Mouse (Mus musculus): ENCODE measurements at regions not wholly inside any gene's neighbourhood (a gene's known extent, or its start where the extent isn't known, plus 50 kb on each side); places are given as distances from the start of the nearest gene placed in this dataset.

DNA sequence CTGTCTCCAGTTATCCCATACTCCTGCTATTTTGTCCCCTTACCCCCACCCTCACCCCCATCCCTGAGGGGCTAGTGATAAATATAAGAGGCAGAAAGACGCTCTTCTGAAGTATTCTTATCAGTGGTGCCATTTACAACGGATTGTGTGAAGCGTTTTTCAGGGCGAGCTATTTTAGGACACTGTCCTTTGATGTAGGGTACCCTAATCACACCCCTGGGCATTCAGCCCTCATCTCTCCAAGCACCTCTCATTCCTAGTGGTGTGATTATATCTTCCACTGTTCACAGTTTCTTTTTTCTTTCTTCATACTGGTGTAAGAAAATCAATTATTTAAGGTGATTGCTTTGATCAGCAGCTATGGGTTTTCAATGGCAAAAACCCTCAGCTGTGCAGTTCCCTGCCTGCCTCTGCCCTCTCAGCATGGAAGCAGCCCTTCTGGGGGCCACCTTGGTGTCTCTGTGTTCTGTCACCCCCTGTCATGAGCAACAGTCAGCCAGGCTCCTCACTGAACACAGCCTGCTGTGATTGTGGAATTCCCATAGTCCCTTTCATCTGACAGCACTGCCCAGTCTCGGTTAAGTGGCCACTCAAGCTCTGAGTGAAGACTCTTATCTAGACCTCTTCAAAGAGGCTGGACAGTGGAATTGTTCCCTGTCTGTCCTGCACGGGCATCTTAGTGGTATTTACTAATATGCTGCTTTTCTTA is 196.7 kb upstream of the Id2 start:
- no peaks in the 10 kb centered on the region for H3K36me3 ChIP-seq (ENCODE audit: insufficient read depth)
- no peak overlapping the region for H3K9ac ChIP-seq
- ATAC-seq = no peak
- H3K27ac ChIP-seq (ENCODE audit: low read depth, low read length) = no peak overlapping the region
- H3K4me3 ChIP-seq (ENCODE audit: low read depth, low read length) = no peak overlapping the region
- 29% methylated on average over 6 of the region's 6 CpGs for WGBS
- DNase-seq = no peak
- no peaks in the 10 kb centered on the region for H3K9me3 ChIP-seq (ENCODE audit: low read length)
- no peak overlapping the region for H3K4me2 ChIP-seq (ENCODE audit: low read depth)
- H3K27me3 ChIP-seq (ENCODE audit: insufficient read depth, low read length) = no peaks in the 10 kb centered on the region
- no peak for TF ChIP-seq CTCF (IDR thresholded peaks at IDR 0.05; ENCODE audit: low read depth)
- no peaks in the 10 kb centered on the region for H3K4me1 ChIP-seq (ENCODE audit: insufficient read depth)

DNA sequence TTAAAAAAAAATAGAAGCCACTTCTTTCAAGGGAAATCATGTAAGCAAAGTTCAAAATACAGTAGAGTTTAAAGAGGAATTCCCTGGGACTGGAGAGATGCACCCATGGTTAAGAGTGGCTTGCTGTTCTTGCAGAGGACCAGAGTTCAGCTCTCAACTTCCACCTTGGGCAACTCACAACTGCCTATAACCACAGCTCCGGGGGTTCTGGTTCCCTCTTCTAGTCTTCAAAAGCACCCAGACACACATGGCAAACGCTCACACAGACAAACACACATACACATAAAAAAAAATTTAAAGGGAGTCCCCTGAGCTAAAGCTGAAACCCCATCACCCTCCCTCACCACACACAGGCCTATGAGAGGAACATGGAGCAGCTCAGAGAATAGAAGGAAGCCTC is 192.4 kb upstream of the Id2 start:
- no peaks in the 10 kb centered on the region for H3K27me3 ChIP-seq (ENCODE audit: insufficient read depth, low read length)
- no peaks in the 10 kb centered on the region for H3K9me3 ChIP-seq (ENCODE audit: low read length)
- no peaks in the 10 kb centered on the region for H3K36me3 ChIP-seq (ENCODE audit: insufficient read depth)
- DNase-seq (no peak), ATAC-seq (no peak)
- WGBS = 91% methylated on average over 2 of the region's 2 CpGs
- no peaks in the 10 kb centered on the region for H3K4me1 ChIP-seq (ENCODE audit: insufficient read depth)
- TF ChIP-seq CTCF (IDR thresholded peaks at IDR 0.05; ENCODE audit: low read depth) = no peak
- H3K27ac ChIP-seq (ENCODE audit: low read depth, low read length) = no peak overlapping the region
- no peak overlapping the region for H3K4me3 ChIP-seq (ENCODE audit: low read depth, low read length)
- no peak overlapping the region for H3K4me2 ChIP-seq (ENCODE audit: low read depth)
- no peak overlapping the region for H3K9ac ChIP-seq

DNA sequence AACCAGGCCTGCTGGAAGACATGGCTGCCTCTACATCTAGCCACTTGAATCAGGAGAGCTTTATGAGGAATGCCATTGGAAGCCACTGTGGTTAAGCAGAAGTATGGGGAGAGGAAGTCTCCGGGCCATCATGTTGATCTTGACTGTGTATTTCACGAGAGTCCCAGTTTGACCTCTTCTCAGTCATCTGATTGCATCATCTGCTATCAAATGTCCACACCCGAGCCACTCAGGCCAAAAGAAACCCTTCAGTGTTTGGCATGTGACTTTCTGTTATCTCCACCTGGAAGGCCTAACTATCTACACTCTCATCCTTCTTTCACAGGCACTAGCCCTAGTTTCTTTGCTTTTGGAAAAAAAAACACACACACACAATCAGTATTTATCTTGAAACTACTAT is 186.9 kb upstream of the Id2 start:
- TF ChIP-seq CTCF (IDR thresholded peaks at IDR 0.05; ENCODE audit: low read depth) = no peak
- ATAC-seq (no peak), DNase-seq (no peak)
- Histone ChIP-seq H3K27ac (ENCODE audit: low read depth, low read length) (no peak overlapping the region), H3K9me3 (ENCODE audit: low read length) (no peaks in the 10 kb centered on the region), H3K4me2 (ENCODE audit: low read depth) (no peak overlapping the region), H3K36me3 (ENCODE audit: insufficient read depth) (no peaks in the 10 kb centered on the region), H3K27me3 (ENCODE audit: insufficient read depth, low read length) (no peaks in the 10 kb centered on the region), H3K4me1 (ENCODE audit: insufficient read depth) (no peaks in the 10 kb centered on the region), H3K4me3 (ENCODE audit: low read depth, low read length) (no peak overlapping the region), H3K9ac (no peak overlapping the region)
- WGBS = 86% methylated on average over 3 of the region's 3 CpGs

DNA sequence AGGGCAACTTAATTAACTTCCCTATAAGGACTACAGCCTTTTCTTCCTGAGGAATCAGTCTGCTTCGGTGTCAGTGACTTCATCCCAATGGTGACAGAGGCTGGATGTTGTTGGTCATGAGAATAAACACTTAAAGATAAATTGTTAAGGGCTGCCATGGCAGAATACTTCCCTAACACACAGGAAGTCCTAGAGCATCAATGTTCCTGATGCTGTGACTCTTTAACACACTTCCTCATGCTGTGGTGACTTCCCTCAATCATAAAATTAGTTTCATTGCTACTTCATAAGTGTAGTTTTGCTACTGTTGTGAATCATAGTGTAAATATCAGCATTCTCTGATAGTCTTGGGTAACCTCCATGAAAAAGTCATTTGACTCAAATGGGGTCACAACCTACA is 184.5 kb upstream of the Id2 start:
- Histone ChIP-seq H3K9me3 (ENCODE audit: low read length) (no peaks in the 10 kb centered on the region), H3K4me2 (ENCODE audit: low read depth) (no peak overlapping the region), H3K4me3 (ENCODE audit: low read depth, low read length) (no peak overlapping the region), H3K27me3 (ENCODE audit: insufficient read depth, low read length) (no peaks in the 10 kb centered on the region), H3K36me3 (ENCODE audit: insufficient read depth) (no peaks in the 10 kb centered on the region), H3K27ac (ENCODE audit: low read depth, low read length) (no peak overlapping the region), H3K4me1 (ENCODE audit: insufficient read depth) (no peaks in the 10 kb centered on the region), H3K9ac (no peak overlapping the region)
- TF ChIP-seq CTCF (IDR thresholded peaks at IDR 0.05; ENCODE audit: low read depth) = no peak
- ATAC-seq (no peak), DNase-seq (no peak)
- 41% methylated on average over 1 of the region's 1 CpGs for WGBS

DNA sequence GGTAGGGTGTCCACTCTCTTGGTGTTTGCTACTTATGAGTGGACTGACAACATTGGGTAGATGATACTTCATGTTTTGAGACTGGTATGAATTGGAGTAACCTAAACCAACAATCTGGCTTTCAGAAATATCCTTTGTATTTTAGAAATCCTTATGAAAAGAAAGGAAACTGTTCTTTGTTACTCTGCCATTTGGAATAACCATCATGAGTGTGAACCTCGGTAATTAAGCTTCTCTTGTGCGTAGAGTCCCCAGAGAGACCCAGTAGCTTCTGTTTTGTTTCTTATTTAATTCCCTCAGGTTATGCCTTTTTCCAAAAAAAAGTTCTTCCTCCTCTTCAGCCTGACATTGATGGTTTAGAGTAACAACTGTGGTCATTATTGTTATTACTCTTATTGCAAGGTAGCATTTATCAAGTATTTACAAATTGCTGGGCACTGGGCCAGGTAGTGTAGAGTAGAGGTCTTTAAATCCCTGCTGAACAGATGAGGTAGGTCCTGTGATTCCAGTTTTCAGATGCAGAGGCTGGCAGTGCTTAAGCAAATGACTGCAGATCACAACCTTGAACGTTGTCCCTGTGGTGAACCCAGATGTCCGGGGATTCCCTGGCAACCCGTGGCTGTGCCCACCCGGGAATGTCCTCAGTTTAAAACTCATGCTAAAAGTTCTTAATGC is 176.8 kb upstream of the Id2 start:
- H3K4me3 ChIP-seq (ENCODE audit: low read depth, low read length) = no peak overlapping the region
- no peak for ATAC-seq
- WGBS = 65% methylated on average over 6 of the region's 6 CpGs
- H3K4me2 ChIP-seq (ENCODE audit: low read depth) = no peak overlapping the region
- H3K9ac ChIP-seq = no peak overlapping the region
- H3K9me3 ChIP-seq (ENCODE audit: low read length) = no peaks in the 10 kb centered on the region
- H3K36me3 ChIP-seq (ENCODE audit: insufficient read depth) = no peaks in the 10 kb centered on the region
- H3K27ac ChIP-seq (ENCODE audit: low read depth, low read length) = no peak overlapping the region
- DNase-seq = no peak
- H3K4me1 ChIP-seq (ENCODE audit: insufficient read depth) = no peaks in the 10 kb centered on the region
- no peaks in the 10 kb centered on the region for H3K27me3 ChIP-seq (ENCODE audit: insufficient read depth, low read length)
- no peak for TF ChIP-seq CTCF (IDR thresholded peaks at IDR 0.05; ENCODE audit: low read depth)

DNA sequence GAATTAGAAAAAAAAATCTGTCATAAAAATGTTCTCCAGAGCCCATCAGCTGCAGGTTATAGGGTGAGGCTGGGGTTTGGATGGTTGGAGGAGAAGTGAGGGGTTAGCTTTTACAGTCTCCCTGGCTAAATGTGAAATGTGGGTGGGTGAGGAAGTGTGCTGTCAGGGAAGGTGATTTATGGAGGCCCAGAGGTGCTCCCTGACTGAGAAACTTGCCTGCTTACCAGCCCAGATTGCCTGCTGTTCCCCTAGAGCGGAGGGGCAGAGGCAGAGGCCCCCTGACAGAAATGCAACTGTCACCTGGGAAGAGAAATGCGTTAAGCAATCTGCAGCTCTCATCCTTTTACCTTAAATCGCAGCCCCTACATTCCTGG is 175.8 kb upstream of the Id2 start:
- ATAC-seq (no peak), DNase-seq (no peak)
- Histone ChIP-seq H3K9me3 (ENCODE audit: low read length) (no peaks in the 10 kb centered on the region), H3K27ac (ENCODE audit: low read depth, low read length) (no peak overlapping the region), H3K4me1 (ENCODE audit: insufficient read depth) (no peaks in the 10 kb centered on the region), H3K9ac (no peak overlapping the region), H3K36me3 (ENCODE audit: insufficient read depth) (no peaks in the 10 kb centered on the region), H3K4me3 (ENCODE audit: low read depth, low read length) (no peak overlapping the region), H3K27me3 (ENCODE audit: insufficient read depth, low read length) (no peaks in the 10 kb centered on the region), H3K4me2 (ENCODE audit: low read depth) (no peak overlapping the region)
- TF ChIP-seq CTCF (IDR thresholded peaks at IDR 0.05; ENCODE audit: low read depth) = no peak
- WGBS = 90% methylated on average over 3 of the region's 3 CpGs

DNA sequence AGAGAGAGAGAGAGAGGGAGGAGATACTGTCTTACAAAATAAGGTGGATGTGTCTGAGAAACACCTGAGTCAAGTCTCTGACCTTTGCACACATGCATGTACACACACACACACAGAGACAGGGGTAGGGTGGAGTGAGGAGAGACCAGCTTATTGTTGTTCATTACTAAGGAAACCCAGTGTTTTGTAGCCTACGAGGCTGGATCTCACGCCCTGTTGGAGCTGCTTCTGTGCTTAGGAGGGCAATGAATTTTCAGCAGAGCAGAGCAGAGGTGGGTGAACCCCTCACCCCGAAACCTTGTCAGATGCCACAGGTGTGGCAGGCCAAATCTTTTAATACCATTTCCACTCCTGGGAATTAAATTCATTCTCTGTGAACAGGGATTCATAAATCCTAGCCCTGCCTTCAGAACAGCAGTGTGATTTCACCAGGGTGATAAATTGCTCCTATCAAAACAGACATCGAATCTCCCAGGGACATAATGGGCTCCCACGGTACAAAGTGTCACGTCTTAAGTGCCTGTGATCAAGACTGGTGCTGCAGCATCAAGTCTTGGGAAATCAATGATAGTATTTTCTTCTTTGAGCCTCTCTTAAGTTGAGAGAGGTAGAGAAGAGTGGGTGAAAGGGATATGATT is 175.3 kb upstream of the Id2 start:
- DNase-seq = no peak
- 53% methylated on average over 6 of the region's 6 CpGs for WGBS

More for the DNA sequence above, 175.3 kb upstream of the Id2 start:
- Histone ChIP-seq H3K36me3 (ENCODE audit: insufficient read depth) (no peaks in the 10 kb centered on the region), H3K4me1 (ENCODE audit: insufficient read depth) (no peaks in the 10 kb centered on the region), H3K4me2 (ENCODE audit: low read depth) (no peak overlapping the region), H3K27ac (ENCODE audit: low read depth, low read length) (no peak overlapping the region), H3K4me3 (ENCODE audit: low read depth, low read length) (no peak overlapping the region), H3K27me3 (ENCODE audit: insufficient read depth, low read length) (no peaks in the 10 kb centered on the region), H3K9ac (no peak overlapping the region), H3K9me3 (ENCODE audit: low read length) (no peaks in the 10 kb centered on the region)
- no peak for TF ChIP-seq CTCF (IDR thresholded peaks at IDR 0.05; ENCODE audit: low read depth)
- ATAC-seq = no peak

Measured in forebrain, postnatal 0 days (tissue).